Mouse (Mus musculus) hindbrain, embryonic 10.5 days (tissue): ENCODE data around the gene Dclk1. TPM values are rescaled to one million over a fixed set of nuclear protein-coding genes. Genes with fewer than 3 reads are reported as not detected.
A peak's percentile ranks its signal among the peaks of the same experiment; 100 is the strongest.

Experiments used
- DNase-seq: peaks from one replicate; pipeline ENCODE4 v3.0.0-alpha.2; 2017; ENCODE audit warnings: low spot score
- H3K27ac ChIP-seq: fragments of 300-500 bp; sonication (generic); 2 replicates; pipeline ENCODE4 v1.5.1; 2016; ENCODE audit warnings: mild to moderate bottlenecking, moderate library complexity
- H3K27me3 ChIP-seq: fragments of 300-500 bp; sonication (generic); 2 replicates; pipeline ENCODE4 v1.6.1; 2016; ENCODE audit warnings: mild to moderate bottlenecking; ENCODE audit not compliant: poor library complexity, insufficient read depth, severe bottlenecking
- H3K36me3 ChIP-seq: fragments of 300-500 bp; sonication (generic); 2 replicates; pipeline ENCODE4 v1.6.1; 2016; ENCODE audit warnings: mild to moderate bottlenecking, moderate library complexity
- H3K4me1 ChIP-seq: fragments of 300-500 bp; sonication (generic); replicated peaks from 2 replicates; pipeline ENCODE4 v1.6.1; 2016; ENCODE audit warnings: mild to moderate bottlenecking
- H3K4me3 ChIP-seq: fragments of 300-500 bp; sonication (generic); 2 replicates; pipeline ENCODE4 v1.5.1; 2016; ENCODE audit warnings: mild to moderate bottlenecking, moderate library complexity
- H3K9me3 ChIP-seq: fragments of 300-500 bp; sonication (generic); 2 replicates; pipeline ENCODE4 v1.6.1; 2016; ENCODE audit warnings: mild to moderate bottlenecking, moderate library complexity
- WGBS: fragments of 180-500 bp; shearing (Covaris S2); methylation state at CpG from one replicate; pipeline ENCODE4 v1.1.7; 2016; 5-methylcytosine and 5-hydroxymethylcytosine counted together
- polyA plus RNA-seq: library from polyadenylated mRNA; unstranded; fragments of >200 nt; fragmentation: Nextera tagmentation; extraction: Ambion mirVana; gene quantifications from 2 replicates; pipeline ENCODE4 v1.2.1, GENCODE M21; 2016

Gene Dclk1
- polyA plus RNA-seq, 1 experiment from 2014 or later, result 81.6 TPM

DNA sequence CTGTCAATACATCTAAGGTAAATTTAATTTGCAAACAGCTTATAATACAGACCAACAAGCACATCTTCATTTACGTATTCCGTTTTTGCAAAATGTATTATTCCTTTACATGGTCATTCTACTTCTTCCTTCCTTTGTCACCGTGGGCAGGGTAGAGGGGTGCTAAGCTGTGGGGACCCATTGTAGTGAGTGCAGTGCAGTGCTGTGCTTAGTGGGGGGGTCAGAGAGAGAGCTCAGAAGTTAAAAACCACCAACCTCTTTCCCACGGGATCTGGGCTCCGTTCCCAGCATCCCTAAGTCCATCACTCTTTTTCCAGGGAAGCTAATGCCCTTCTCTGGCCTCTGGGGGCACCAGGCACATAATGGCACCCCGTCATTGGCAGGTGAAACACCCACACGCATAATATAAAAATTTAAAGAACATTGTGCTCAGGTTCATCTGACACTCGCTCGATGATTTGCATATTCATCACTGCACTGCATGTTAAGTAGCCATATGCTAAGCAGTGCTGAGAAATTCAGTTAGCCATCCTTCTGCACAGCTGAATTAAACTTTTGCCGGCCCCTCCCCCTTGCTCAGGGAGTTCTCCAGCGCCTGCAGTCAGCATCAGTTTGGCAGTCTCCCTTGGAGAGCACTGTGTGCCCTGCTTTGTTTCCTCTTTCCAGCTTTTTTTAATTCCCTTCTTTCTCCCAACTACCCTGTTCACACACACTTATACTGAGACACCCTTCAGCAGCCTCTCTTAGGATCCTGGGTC is 181.7 kb downstream of the Dclk1 start:
- H3K36me3 ChIP-seq, result no peaks in the 10 kb centered on the region
- 28% methylated on average over 11 of the region's 11 CpGs for WGBS

DNA sequence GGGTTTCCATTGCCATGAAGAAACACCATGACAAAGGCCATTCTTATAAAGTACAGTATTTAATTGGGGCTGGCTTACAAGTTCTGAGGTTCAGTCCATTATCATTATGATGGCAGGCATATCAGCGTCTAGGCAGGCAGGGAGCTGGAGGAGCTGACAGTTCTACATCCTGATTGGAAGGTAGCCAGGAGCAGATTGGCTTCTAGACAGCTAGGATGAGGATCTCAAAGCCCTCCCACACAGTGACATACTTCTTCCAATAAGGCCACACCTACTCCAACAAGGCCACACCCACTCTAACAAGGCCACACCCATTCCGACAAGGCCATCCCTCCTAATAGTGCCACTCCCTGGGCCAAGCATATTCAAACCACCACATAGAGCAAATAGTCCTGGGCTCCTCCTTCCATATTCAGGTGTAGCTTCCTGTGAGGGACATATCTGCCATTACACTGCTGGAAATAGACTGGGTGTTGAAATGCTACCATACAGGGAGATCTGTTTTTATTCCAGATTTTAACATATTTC is 187.9 kb downstream of the Dclk1 start:
- Histone ChIP-seq H3K27ac (no peak overlapping the region), H3K9me3 (no peaks in the 10 kb centered on the region), H3K36me3 (no peaks in the 10 kb centered on the region), H3K4me1 (no peaks in the 10 kb centered on the region), H3K27me3 (no peaks in the 10 kb centered on the region), H3K4me3 (no peak overlapping the region)
- 91% methylated on average over 2 of the region's 2 CpGs for WGBS
- DNase-seq, result no peak

More for the DNA sequence above, 181.7 kb downstream of the Dclk1 start:
- no peaks in the 10 kb centered on the region for H3K27me3 ChIP-seq
- peak overlapping the region; percentile 31 for H3K4me3 ChIP-seq
- H3K4me1 ChIP-seq, result peaks cover 38% of the 10 kb centered on the region
- H3K27ac ChIP-seq, result peak overlapping the region; percentile 59; the same call in 1 of the 2 replicates
- H3K9me3 ChIP-seq, result no peaks in the 10 kb centered on the region
- peak; percentile 31 for DNase-seq

DNA sequence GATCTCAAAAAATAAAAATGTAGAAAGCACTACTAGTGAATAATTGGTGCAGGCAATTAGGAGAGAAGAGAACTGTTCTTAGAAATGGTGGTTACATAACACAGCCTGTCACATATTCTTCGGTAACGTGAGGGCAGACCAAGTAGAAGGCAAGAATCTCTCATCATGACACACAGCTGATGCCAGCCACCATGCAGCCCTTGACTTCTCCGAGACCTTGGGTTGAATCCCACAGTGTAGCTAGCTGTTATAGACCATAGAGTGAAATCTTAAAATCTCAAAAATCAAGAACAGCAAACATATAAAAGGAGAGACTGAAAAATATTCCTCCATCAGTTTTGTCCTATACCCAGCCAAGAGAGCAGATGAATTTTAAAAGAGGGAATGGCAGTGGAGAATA is 189.1 kb downstream of the Dclk1 start:
- Histone ChIP-seq H3K36me3 (no peaks in the 10 kb centered on the region), H3K9me3 (no peaks in the 10 kb centered on the region), H3K27me3 (no peaks in the 10 kb centered on the region), H3K4me1 (no peaks in the 10 kb centered on the region), H3K27ac (no peak overlapping the region), H3K4me3 (no peak overlapping the region)
- 90% methylated on average over 3 of the region's 3 CpGs for WGBS
- no peak for DNase-seq

DNA sequence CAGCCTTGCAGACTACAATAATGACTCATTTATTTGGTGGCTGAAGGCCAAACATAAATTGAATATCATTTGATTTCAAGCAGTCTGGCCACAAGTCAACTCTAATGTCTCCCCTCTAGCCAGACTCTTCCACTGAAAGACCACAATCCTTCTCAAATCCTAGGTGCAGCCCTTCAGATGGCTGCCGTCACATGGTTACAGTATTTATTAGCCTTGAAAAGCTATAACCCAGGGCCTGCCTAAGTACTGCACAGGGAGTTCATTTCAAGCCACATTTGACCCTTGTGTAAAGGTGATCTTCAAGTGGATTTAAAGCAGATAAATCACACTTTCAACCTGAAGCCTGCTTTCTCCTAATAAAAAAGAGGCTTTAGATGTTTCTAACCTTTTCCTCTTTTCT is 192.1 kb downstream of the Dclk1 start:
- Histone ChIP-seq H3K9me3 (no peaks in the 10 kb centered on the region), H3K36me3 (no peaks in the 10 kb centered on the region), H3K27me3 (no peaks in the 10 kb centered on the region), H3K4me3 (no peak overlapping the region), H3K4me1 (no peaks in the 10 kb centered on the region), H3K27ac (no peak overlapping the region)
- 86% methylated on average over 1 of the region's 1 CpGs for WGBS
- no peak for DNase-seq

DNA sequence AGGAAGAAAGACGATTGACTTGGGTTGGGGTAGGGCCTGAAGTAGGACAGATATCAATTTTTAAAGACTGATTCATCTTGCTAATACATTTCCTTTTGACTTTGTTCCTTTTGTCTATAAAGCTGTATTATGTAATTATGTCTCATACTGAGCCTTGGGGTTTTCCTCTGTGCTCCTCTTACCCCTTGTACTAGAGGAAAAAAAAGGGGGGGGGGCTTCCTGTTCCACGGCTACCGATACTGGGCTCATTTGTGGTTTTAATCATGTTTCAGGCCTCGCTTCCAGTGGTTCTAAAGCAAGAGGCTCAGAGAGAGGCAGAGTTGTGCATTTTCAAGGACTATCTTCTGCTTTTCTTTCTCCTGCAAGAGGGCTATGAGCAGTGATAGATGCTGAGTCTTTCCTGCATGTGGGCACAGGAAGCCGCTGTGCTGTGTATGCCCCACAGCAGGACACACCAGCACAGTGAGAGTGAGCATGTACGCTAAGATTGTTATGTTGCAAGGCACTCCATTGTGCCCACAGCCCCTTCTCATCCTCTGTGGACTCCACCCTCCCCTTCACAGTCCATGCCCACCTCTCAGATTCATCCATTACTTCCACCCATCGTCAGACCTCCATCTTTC is 196.8 kb downstream of the Dclk1 start:
- Histone ChIP-seq H3K27me3 (no peaks in the 10 kb centered on the region), H3K9me3 (no peaks in the 10 kb centered on the region), H3K36me3 (no peaks in the 10 kb centered on the region), H3K4me3 (no peak overlapping the region), H3K27ac (no peak overlapping the region), H3K4me1 (0 out of 2 replicates have a peak, but pooled peaks cover 5% of the 10 kb centered on the region)
- no peak for DNase-seq
- 87% methylated on average over 7 of the region's 7 CpGs for WGBS

DNA sequence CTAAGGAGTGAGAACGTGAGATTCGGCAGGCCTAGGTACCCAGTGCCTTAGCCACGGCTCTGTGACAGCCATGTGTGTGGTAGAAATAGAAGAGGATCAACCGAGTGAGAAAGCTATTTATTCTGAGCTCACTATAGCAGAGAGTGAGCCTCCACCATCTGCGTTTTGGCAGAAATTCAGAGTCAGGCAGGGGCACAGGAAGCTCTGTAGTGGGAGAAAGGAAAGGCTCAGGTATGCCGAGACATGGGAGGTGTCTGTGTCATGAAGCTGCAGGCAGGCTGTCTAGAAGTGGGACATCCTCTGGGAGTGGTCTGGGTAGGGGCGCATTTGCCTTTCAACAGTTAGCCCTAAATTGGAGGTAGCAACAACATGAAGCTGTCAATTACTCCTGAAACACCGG is 198.2 kb downstream of the Dclk1 start:
- H3K27ac ChIP-seq, result no peak overlapping the region
- H3K9me3 ChIP-seq, result no peaks in the 10 kb centered on the region
- H3K4me3 ChIP-seq, result no peak overlapping the region
- 0 out of 2 replicates have a peak, but pooled peaks cover 5% of the 10 kb centered on the region for H3K4me1 ChIP-seq
- 82% methylated on average over 8 of the region's 8 CpGs for WGBS
- no peak for DNase-seq
- no peaks in the 10 kb centered on the region for H3K27me3 ChIP-seq
- H3K36me3 ChIP-seq, result no peaks in the 10 kb centered on the region

DNA sequence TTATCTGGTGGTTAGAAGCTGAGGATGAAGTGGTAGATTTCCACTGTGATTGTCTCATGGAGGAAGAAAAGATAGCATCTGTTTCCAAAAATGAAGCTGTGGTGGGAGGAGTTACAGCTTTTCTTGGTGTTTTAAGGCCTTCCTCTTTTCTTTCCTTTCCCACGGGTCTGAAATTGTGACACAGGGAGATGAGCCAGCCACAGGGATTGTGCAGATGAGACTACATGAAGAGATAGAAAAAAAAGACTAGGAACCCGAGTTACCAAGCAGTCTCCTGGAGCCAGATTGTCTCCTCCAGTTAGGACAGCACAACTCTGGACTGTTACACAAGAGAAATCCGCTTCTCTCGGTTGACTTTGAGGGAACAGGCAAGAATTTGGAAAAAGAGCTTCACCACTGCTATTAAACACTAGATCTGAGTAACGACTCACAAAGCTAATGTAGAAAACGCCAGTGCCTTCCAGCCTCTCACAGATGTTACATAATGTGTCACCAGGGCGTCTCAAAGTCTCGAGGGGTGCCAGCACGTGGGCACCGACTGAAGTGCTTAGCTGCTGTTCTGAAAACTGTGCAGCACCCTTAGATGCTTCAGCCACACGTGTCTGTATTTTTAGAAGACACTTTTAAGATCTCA is 200.0 kb downstream of the Dclk1 start:
- no peaks in the 10 kb centered on the region for H3K27me3 ChIP-seq
- H3K36me3 ChIP-seq, result no peaks in the 10 kb centered on the region
- no peaks in the 10 kb centered on the region for H3K9me3 ChIP-seq
- 88% methylated on average over 11 of the region's 11 CpGs for WGBS
- H3K27ac ChIP-seq, result no peak overlapping the region
- no peak for DNase-seq
- no peak overlapping the region for H3K4me3 ChIP-seq
- H3K4me1 ChIP-seq, result 0 out of 2 replicates have a peak, but pooled peaks cover 5% of the 10 kb centered on the region

DNA sequence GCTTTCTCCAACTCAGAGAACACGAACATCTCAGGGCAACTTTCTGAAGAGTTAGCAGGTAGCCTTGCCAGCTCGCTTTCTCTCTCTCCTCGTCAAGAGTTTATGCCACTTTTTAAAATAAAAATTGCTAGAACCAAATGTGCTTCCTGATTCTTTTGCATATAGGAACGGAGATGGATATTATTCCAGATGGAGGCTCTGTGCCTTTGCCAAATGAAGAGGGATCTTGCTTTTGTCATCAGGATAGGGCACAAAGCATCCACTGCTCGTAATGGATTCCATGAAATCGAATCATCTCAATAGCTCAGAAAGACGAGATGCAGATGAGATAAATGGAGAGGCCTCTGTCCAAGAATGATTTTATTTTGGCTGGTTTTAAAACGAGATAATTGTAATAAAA is 201.1 kb downstream of the Dclk1 start:
- no peak for DNase-seq
- Histone ChIP-seq H3K36me3 (no peaks in the 10 kb centered on the region), H3K9me3 (no peaks in the 10 kb centered on the region), H3K4me1 (0 out of 2 replicates have a peak, but pooled peaks cover 5% of the 10 kb centered on the region), H3K27me3 (no peaks in the 10 kb centered on the region), H3K27ac (no peak overlapping the region), H3K4me3 (no peak overlapping the region)
- WGBS, result 91% methylated on average over 8 of the region's 8 CpGs

DNA sequence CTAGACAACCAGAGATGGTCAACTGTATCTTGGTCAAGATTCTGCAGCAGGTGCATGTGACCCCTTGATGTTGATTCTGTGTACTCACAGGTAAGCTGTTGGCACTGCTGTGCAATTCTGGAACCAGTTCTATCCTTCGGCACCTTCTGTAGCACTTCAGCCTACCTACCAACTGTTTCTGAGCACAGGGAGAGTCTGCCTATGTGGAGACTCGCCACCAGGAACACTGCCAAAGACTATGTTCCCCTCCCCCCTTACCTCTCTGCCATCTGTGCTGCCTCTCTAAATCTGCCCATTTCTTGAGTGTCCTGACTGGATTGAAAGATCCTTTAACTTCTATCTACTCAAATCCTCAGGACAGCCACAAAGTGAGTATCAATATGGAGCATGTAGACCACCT is 201.6 kb downstream of the Dclk1 start:
- Histone ChIP-seq H3K27me3 (no peaks in the 10 kb centered on the region), H3K4me3 (no peak overlapping the region), H3K27ac (no peak overlapping the region), H3K4me1 (0 out of 2 replicates have a peak, but pooled peaks cover 5% of the 10 kb centered on the region), H3K36me3 (no peaks in the 10 kb centered on the region), H3K9me3 (no peaks in the 10 kb centered on the region)
- 89% methylated on average over 2 of the region's 2 CpGs for WGBS
- no peak for DNase-seq

DNA sequence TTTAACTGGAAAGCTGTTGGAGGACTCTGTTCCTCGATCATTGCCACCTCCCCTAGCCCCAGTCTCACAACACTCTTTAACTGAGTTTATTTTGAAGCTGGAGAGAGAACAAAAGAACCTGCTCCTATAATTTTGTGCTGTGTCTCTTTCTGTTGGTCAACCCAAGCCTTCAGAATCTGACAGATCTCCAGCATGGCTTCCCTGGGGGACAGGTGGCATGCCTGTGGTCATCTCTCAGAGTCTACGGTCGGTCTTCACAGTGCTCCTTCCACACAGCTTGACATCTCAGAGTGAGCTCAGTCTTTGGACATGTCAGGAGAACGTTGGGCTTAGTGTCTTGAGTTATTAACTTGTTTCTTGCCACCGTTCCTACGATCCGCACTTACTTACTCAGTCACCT is 204.5 kb downstream of the Dclk1 start:
- H3K36me3 ChIP-seq, result no peaks in the 10 kb centered on the region
- H3K4me3 ChIP-seq, result no peak overlapping the region
- H3K4me1 ChIP-seq, result no peaks in the 10 kb centered on the region
- H3K27ac ChIP-seq, result no peak overlapping the region
- no peaks in the 10 kb centered on the region for H3K27me3 ChIP-seq
- WGBS, result 89% methylated on average over 7 of the region's 7 CpGs
- no peak for DNase-seq
- no peaks in the 10 kb centered on the region for H3K9me3 ChIP-seq

DNA sequence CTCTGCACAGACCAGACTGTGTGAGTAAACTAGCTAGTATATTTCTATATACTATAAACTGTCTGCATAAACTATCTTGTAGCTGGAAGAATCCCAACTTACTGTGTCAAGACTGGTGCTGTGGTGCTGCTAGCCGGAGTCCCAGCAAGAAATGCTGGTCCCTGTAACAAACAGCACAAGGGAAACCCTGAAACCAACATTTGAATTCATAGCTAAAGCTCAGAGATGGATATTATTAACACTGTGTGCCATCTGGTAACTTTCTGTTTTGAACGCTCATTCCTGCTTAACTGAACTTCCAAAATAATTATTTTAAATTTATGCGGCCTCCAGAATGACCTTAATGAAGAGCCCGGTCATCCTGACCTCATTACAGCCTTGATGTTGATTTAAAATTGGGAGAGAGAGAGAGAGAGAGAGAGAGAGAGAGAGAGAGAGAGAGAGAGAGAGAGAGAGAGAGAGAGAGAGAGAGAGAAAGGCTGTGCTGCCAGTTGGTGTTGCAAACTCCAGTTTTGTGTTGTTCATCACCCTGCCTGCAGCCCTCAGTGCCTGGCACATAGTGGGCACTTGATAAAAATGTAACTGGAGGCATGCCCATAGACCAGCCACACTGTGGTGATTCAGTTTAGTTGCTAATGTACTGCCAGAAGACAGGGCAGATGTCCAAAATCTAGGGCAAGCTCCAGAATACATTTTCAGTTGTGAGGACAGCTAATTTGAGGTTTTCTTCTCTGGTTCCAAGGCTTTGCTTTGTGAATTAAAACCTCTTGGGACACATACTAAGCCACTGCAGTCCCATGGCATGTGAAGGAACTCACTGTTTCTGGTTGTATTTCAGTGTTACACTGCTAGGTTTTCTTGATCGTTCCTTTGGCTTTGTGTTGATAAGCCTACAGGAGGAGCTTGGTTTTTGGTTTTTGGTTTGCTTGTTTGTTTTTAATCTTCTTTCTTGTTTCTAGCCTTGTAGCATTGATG is 205.6 kb downstream of the Dclk1 start:
- no peak for DNase-seq
- 87% methylated on average over 5 of the region's 5 CpGs for WGBS
- Histone ChIP-seq H3K9me3 (no peaks in the 10 kb centered on the region), H3K27ac (no peak overlapping the region), H3K4me3 (no peak overlapping the region), H3K27me3 (no peaks in the 10 kb centered on the region), H3K4me1 (no peaks in the 10 kb centered on the region), H3K36me3 (no peaks in the 10 kb centered on the region)

DNA sequence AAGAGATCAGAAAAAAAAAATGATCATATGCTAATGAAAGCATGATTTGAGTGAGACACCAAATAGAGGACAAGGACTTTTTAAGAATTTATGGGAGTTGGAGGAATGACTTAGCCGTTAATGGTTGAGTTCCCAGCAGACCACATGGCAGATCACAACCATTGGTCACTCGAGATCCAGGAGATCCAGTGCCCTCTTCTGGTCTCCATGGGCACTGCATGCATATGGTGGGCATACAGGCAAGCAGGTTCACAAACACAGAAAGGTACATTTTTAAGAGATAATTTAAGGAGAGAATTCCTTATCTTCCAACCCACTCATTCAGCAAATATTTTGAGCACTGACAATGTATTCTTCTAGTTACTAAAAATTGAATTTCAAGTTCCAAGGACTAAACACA is 207.0 kb downstream of the Dclk1 start:
- DNase-seq, result no peak

More for the DNA sequence above, 207.0 kb downstream of the Dclk1 start:
- H3K4me3 ChIP-seq, result no peak overlapping the region
- no peaks in the 10 kb centered on the region for H3K27me3 ChIP-seq
- H3K36me3 ChIP-seq, result no peaks in the 10 kb centered on the region
- no peaks in the 10 kb centered on the region for H3K4me1 ChIP-seq
- no peaks in the 10 kb centered on the region for H3K9me3 ChIP-seq
- WGBS, result 91% methylated on average over 2 of the region's 2 CpGs
- no peak overlapping the region for H3K27ac ChIP-seq
